Mouse (Mus musculus): ENCODE measurements around the gene Slc5a3.

- TF ChIP-seq ETS1 (conservative IDR thresholded peaks at IDR 0.05; ENCODE audit: low read depth, low read length) (no peak), USF2 (conservative IDR thresholded peaks at IDR 0.05; ENCODE audit: low read depth, low read length) (no peak), EP300 (IDR thresholded peaks at IDR 0.05; ENCODE audit: low read length) (no peak), POLR2A (IDR thresholded peaks at IDR 0.05; ENCODE audit: low read depth, low read length) (no peak), ELF1 (IDR thresholded peaks at IDR 0.05; ENCODE audit: low read depth, low read length) (no peak), MAFK (IDR thresholded peaks at IDR 0.05; ENCODE audit: insufficient replicate concordance, low read length) (no peak), POLR2AphosphoS2 (IDR thresholded peaks at IDR 0.05; ENCODE audit: low read depth, low read length) (no peak), CTCF (conservative IDR thresholded peaks at IDR 0.05 in 1 of 2, IDR thresholded peaks at IDR 0.05 in 1 of 2; ENCODE audit: low read depth in 2 of 2, low read length in 2 of 2) (no peak), IRF4 (IDR thresholded peaks at IDR 0.05; ENCODE audit: low read depth, low read length) (no peak), SMC3 (IDR thresholded peaks at IDR 0.05; ENCODE audit: low read depth, low read length) (no peak), CHD2 (IDR thresholded peaks at IDR 0.05; ENCODE audit: low read length) (no peak), RAD21 (IDR thresholded peaks at IDR 0.05; ENCODE audit: low read depth, low read length) (no peak), MAZ (IDR thresholded peaks at IDR 0.05; ENCODE audit: low read depth, low read length) (no peak)
Measured at GRCm38 (mm10) chr16:92114706-92115241, 56.7 kb downstream of the Slc5a3 start.

Measured in CH12.LX (cell line).